Mouse (Mus musculus): ENCODE results near the gene Ropn1l.

Gene Ropn1l

GRCm38 (mm10) chr15:31453098-31453916, at the start of gene Ropn1l:
Gene Ropn1l, minus strand, starts transcription at chr15:31453737.
- peak; percentile 93 for DNase-seq

GRCm38 (mm10) chr15:31502996-31503395, 49.5 kb upstream of the Ropn1l start:
- no peak for DNase-seq

GRCm38 (mm10) chr15:31502313-31502712, 48.8 kb upstream of the Ropn1l start:
- DNase-seq = no peak

- no peak for DNase-seq
Measured at GRCm38 (mm10) chr15:31494803-31495202, 41.3 kb upstream of the Ropn1l start.

- no peak for DNase-seq
Measured at GRCm38 (mm10) chr15:31494310-31494709, 40.8 kb upstream of the Ropn1l start.

- DNase-seq = no peak
Measured at GRCm38 (mm10) chr15:31487407-31487806, 33.9 kb upstream of the Ropn1l start.

- no peak for DNase-seq
Measured at GRCm38 (mm10) chr15:31476678-31477077, 23.1 kb upstream of the Ropn1l start.

- no peak for DNase-seq
Measured at GRCm38 (mm10) chr15:31472645-31473574, 19.4 kb upstream of the Ropn1l start.

- no peak for DNase-seq
Measured at GRCm38 (mm10) chr15:31471529-31471928, 18.0 kb upstream of the Ropn1l start.

GRCm38 (mm10) chr15:31469497-31469896, 16.0 kb upstream of the Ropn1l start:
- DNase-seq = no peak

GRCm38 (mm10) chr15:31468806-31469205, 15.3 kb upstream of the Ropn1l start:
- no peak for DNase-seq

GRCm38 (mm10) chr15:31466749-31467148, 13.2 kb upstream of the Ropn1l start:
- no peak for DNase-seq

GRCm38 (mm10) chr15:31466295-31466694, 12.8 kb upstream of the Ropn1l start:
- no peak for DNase-seq

GRCm38 (mm10) chr15:31465806-31466205, 12.3 kb upstream of the Ropn1l start:
- no peak for DNase-seq

- DNase-seq = no peak
Measured at GRCm38 (mm10) chr15:31460571-31460970, 7.0 kb upstream of the Ropn1l start.

GRCm38 (mm10) chr15:31458081-31458480, 4.5 kb upstream of the Ropn1l start:
- no peak for DNase-seq

- no peak for DNase-seq
Measured at GRCm38 (mm10) chr15:31456381-31456780, 2.8 kb upstream of the Ropn1l start.

- no peak for DNase-seq
Measured at GRCm38 (mm10) chr15:31454861-31455295, 1.3 kb upstream of the Ropn1l start.

- DNase-seq = no peak
Measured at GRCm38 (mm10) chr15:31454096-31454860, 741 bp upstream of the Ropn1l start.

GRCm38 (mm10) chr15:31452336-31453097, 1.0 kb downstream of the Ropn1l start:
- DNase-seq = no peak

- peak; percentile 86 for DNase-seq
Measured at GRCm38 (mm10) chr15:31449772-31450171, 3.8 kb downstream of the Ropn1l start.

GRCm38 (mm10) chr15:31447121-31447520, 6.4 kb downstream of the Ropn1l start:
- peak; percentile 41 for DNase-seq

Data from kidney, adult 11 months (tissue).